Mouse (Mus musculus) monocyte, adult 2 months (primary cell): ENCODE measurements at regions not wholly inside any gene's neighbourhood (a gene's known extent, or its start where the extent isn't known, plus 50 kb on each side); places are given as distances from the start of the nearest gene placed in this dataset.
"Not testable (repeated sequence)": the region's sequence is repeated elsewhere in the genome, so short reads cannot be mapped to it uniquely, and the experiment has no call there.

Experiments used
- DNase-seq, 2 experiments: peaks; one replicate each; pipeline ENCODE4 v3.0.0; 2022; ENCODE audit warnings: low spot score in 2 of 2, low read depth in 1 of 2

- no peak for DNase-seq
These were observed 55.9 kb downstream of the Tmem121 start for GRCm38 (mm10) chr12:113241373-113242193.

GRCm38 (mm10) chr12:113242194-113242510 is 56.4 kb downstream of the Tmem121 start:
- DNase-seq, result no peak

DNA sequence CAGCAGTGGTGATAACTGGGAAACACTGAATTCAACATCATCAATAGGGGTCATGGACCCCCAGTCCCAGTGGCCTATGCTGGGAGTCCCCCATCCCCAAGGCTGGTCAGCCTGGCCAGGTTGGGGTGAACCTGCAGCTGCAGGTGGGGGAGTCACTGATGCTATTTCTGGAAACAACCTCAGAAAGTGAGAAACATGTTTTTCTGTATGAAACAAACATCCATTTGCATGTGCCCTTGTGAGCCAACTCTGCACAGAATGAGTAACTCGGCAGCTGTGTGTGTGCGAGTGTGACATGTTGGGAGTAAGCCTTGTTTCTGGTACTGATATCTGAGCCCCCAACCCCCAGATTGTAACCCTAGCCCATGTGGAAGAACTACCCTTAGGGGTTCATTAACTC is 59.0 kb downstream of the Tmem121 start:
- DNase-seq, result no peak

GRCm38 (mm10) chr12:113253446-113254424 is 68.0 kb downstream of the Tmem121 start:
- DNase-seq, result not testable (repeated sequence)

- DNase-seq, result no peak
These were observed 69.6 kb downstream of the Tmem121 start for GRCm38 (mm10) chr12:113255331-113255730.

- DNase-seq, result no peak
These were observed 70.9 kb downstream of the Tmem121 start for GRCm38 (mm10) chr12:113256628-113257027.

GRCm38 (mm10) chr12:113257243-113257642 is 71.5 kb downstream of the Tmem121 start:
- DNase-seq, result no peak

GRCm38 (mm10) chr12:113259476-113259875 is 73.7 kb downstream of the Tmem121 start:
- DNase-seq, result no peak

DNA sequence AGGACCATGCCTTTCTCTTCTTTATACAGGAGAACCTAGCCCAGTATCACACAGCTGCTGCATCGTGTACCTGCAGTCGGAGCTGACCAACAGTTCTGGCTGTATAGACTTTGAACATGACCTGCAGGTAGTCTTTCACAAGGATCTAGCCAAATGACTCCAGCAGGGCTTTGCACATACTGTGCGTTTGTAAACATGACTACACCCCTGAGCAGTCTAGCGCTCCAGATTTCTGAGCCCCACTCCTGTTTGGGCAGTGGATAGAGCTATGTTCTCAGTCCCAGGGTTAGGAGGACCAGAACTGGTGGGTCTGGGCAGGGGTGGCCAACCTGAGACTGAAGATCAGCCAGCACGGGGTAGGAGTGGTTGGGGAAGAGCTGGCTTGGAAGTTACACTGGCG is 74.6 kb downstream of the Tmem121 start:
- DNase-seq, result no peak

- DNase-seq, result no peak
These were observed 90.2 kb downstream of the Tmem121 start for GRCm38 (mm10) chr12:113275934-113276333.

DNA sequence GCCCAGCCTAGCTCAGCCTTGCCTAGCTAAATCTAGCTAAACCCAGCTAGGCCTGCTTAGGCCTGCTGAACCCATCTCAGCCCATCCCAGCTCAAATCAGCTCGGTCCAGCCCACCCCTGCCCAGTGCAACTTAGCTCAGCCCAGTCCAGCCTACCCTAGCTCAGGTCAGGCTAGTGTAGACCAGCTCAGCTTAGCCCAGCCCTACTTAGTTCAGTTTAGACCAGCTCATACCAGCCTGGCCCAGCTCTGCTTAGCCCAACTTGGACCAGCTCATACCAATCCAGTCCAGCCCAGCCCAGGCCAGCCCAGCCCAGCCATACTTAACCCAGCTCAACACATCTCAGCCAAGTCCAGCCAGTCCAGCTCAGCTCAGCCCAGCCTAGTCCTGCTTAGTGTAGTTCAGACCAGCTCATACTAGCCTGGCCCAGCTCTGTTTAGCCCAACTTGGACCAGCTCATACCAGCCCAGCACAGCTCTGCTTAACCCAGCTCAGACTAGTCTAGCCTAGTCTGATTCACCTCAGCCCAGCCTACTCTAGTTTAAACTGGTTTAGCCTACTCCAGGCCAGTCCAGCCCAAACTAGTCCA is 90.7 kb downstream of the Tmem121 start:
- no peak for DNase-seq

- no peak for DNase-seq
These were observed 92.0 kb downstream of the Tmem121 start for GRCm38 (mm10) chr12:113277741-113278140.

- no peak for DNase-seq
These were observed 106.5 kb downstream of the Tmem121 start for GRCm38 (mm10) chr12:113292029-113292809.

- no peak for DNase-seq
These were observed 110.2 kb downstream of the Tmem121 start for GRCm38 (mm10) chr12:113295924-113296323.

DNA sequence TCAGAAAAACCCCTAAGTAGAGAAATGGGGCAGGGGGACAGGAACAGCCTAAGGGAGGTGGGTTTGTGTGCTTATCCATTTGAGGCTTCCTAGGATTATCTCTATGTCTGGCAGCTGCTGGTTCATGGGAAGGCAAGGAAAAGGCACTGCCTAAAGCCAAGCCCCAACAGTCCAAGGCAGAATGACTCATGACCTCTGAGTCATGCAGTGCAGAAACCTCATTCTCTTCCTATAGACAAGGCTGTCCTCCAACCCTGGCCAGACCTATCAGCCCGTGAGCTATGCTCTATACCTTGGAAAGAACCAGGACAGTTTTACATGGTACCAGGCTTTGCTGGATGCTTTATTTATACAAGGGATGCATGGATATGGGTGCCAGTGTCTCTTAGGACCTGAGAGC is 120.2 kb downstream of the Tmem121 start:
- DNase-seq, result no peak

DNA sequence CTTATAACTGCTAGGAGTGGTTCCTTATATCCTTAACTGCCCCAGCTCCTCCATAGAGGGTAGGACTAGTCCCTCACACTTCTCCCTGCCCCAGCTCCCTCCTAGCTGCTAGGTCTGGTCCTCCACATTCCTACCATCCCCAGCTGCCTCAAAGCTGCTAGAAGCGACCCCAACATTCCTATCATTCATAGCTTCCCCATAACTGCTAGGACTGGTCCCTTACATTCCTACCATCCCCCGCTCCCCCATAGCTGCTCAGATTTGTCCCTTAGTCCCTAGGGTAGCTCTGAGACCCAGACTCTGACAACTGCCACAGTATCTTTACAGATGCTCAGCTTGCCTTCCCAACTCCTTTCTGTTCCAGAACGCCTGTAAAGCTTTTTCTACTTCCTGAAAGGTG is 127.6 kb downstream of the Tmem121 start:
- no peak for DNase-seq

DNA sequence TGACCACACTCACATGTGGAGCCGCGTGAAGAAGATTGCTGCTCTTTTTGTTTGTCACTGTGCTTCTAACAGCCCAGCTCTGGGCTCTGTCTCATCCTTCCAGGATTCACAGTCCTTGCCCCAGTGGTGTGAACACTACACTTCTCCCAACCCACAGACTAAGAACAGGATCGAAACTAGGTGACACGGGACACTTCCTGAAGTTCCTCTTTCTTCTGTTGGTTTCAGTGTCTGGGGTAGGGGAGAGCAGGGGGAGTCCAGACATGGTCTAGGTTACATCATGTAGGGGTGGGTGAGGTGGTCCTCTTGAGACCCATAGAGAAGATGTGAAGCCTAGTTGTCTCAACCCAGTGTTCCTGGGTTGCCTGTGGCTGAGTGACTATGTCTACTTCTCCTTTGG is 128.9 kb downstream of the Tmem121 start:
- peak in 1 of 2 experiments; percentile 7 for DNase-seq

DNA sequence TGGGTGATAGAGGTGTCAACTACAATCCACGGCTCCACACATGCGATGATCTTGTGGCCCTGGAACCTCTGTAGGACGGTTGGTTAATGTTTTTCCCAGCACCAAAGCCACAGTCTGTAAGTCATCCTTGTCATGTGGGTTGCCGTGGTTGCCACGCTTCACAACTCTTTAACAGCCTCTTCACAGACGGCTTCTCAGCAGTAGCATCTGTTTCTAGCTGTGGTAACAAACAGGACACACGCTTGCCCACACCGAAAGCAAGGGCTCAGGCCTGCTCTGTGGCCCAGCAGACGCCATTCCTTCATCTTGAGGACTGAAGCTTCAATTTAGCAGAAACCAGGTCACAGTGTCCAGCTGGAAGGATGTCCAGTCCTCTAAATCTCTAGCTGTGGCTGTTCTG is 135.4 kb downstream of the Tmem121 start:
- DNase-seq, result no peak

GRCm38 (mm10) chr12:113322173-113322572 is 136.4 kb downstream of the Tmem121 start:
- DNase-seq, result no peak

DNA sequence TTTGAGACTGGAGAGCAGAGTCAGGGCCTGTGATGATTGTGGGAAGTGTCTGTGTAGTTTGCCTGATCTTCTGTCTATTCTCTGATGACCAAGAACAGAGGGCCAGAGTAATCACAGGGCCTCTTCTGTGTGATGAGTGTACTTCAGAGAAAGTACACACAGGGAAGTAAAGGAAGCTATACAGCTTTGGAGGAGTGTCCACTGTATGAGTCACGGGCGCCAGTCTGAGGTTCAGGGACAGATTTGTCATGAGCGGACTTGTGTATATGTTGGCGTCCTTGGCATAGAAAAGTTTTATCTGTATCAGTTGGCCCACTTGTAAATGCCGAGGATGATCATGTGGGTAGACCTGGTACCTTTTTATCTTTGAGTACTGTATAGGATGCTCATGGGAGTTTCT is 142.1 kb downstream of the Tmem121 start:
- DNase-seq, result no peak

GRCm38 (mm10) chr12:113330266-113330665 is 144.5 kb downstream of the Tmem121 start:
- DNase-seq, result no peak
